Mouse (Mus musculus): ENCODE measurements around the gene Acvr1c. TPM values are rescaled to one million over a fixed set of nuclear protein-coding genes. Genes with fewer than 3 reads are reported as not detected.

Gene Acvr1c
- 1.6 and 1.7 TPM in 2 replicates for polyA plus RNA-seq (2015; fragmentation: Nextera tagmentation; extraction: Ambion mirVana)

- peak; percentile 93 for ATAC-seq (ENCODE audit: low FRiP score, low TSS enrichment)
- H3K9ac ChIP-seq (ENCODE audit: low read length), result peak within 1 kb of the TSS; percentile 54
- DNase-seq (ENCODE audit: low spot score), result peak; percentile 86
- H3K9me3 ChIP-seq (ENCODE audit: control insufficient read depth, low read length), result no peaks in the 10 kb centered on the region
- under 1% methylated on average over 43 of the region's 65 CpGs for WGBS
- H3K4me1 ChIP-seq (replicated peaks; ENCODE audit: control insufficient read depth, insufficient read depth), result no peaks in the 10 kb centered on the region
- H3K36me3 ChIP-seq (ENCODE audit: control insufficient read depth, insufficient read depth, low read length), result no peaks in the 10 kb centered on the region
- peak within 1 kb of the TSS; percentile 59 for H3K4me3 ChIP-seq (ENCODE audit: low read depth, low read length)
- peak within 1 kb of the TSS; percentile 99 for H3K4me2 ChIP-seq (replicated peaks; ENCODE audit: low read depth)
- H3K27me3 ChIP-seq (ENCODE audit: control insufficient read depth, insufficient read depth, low read length), result no peaks in the 10 kb centered on the region
- TF ChIP-seq EP300 (optimal IDR thresholded peaks at IDR 0.05) (no peak), CTCF (IDR thresholded peaks at IDR 0.05; ENCODE audit: low read depth) (no peak)
- no peak within 1 kb of the TSS for H3K27ac ChIP-seq (replicated peaks)
These were observed at the start of gene Acvr1c for GRCm38 (mm10) chr2:58357414-58358131. Acvr1c (minus strand) TSS chr2:58357895.

GRCm38 (mm10) chr2:58403481-58403880 is 45.8 kb upstream of the Acvr1c start:
- ATAC-seq (ENCODE audit: low FRiP score, low TSS enrichment) (no peak), DNase-seq (ENCODE audit: low spot score) (no peak)
- H3K4me1 ChIP-seq (replicated peaks; ENCODE audit: control insufficient read depth, insufficient read depth), result no peaks in the 10 kb centered on the region
- TF ChIP-seq EP300 (optimal IDR thresholded peaks at IDR 0.05), result no peak
- TF ChIP-seq CTCF (IDR thresholded peaks at IDR 0.05; ENCODE audit: low read depth), result no peak
- H3K4me3 ChIP-seq (ENCODE audit: low read depth, low read length), result no peak overlapping the region
- 73% methylated on average over 2 of the region's 2 CpGs for WGBS
- no peaks in the 10 kb centered on the region for H3K27me3 ChIP-seq (ENCODE audit: control insufficient read depth, insufficient read depth, low read length)
- H3K36me3 ChIP-seq (ENCODE audit: control insufficient read depth, insufficient read depth, low read length), result no peaks in the 10 kb centered on the region
- H3K9me3 ChIP-seq (ENCODE audit: control insufficient read depth, low read length), result no peaks in the 10 kb centered on the region
- no peak overlapping the region for H3K27ac ChIP-seq (replicated peaks)
- no peak overlapping the region for H3K4me2 ChIP-seq (replicated peaks; ENCODE audit: low read depth)
- H3K9ac ChIP-seq (ENCODE audit: low read length), result no peak overlapping the region

- ATAC-seq (ENCODE audit: low FRiP score, low TSS enrichment) (no peak), DNase-seq (ENCODE audit: low spot score) (no peak)
- Histone ChIP-seq H3K4me2 (replicated peaks; ENCODE audit: low read depth) (no peak overlapping the region), H3K9ac (ENCODE audit: low read length) (no peak overlapping the region), H3K9me3 (ENCODE audit: control insufficient read depth, low read length) (no peaks in the 10 kb centered on the region), H3K4me1 (replicated peaks; ENCODE audit: control insufficient read depth, insufficient read depth) (no peaks in the 10 kb centered on the region), H3K36me3 (ENCODE audit: control insufficient read depth, insufficient read depth, low read length) (no peaks in the 10 kb centered on the region), H3K4me3 (ENCODE audit: low read depth, low read length) (no peak overlapping the region), H3K27ac (replicated peaks) (no peak overlapping the region), H3K27me3 (ENCODE audit: control insufficient read depth, insufficient read depth, low read length) (no peaks in the 10 kb centered on the region)
- 59% methylated on average over 7 of the region's 7 CpGs for WGBS
- no peak for TF ChIP-seq EP300 (optimal IDR thresholded peaks at IDR 0.05)
These were observed 30.9 kb upstream of the Acvr1c start for GRCm38 (mm10) chr2:58388601-58389000.

- ATAC-seq (ENCODE audit: low FRiP score, low TSS enrichment) (no peak), DNase-seq (ENCODE audit: low spot score) (no peak)
- Histone ChIP-seq H3K4me3 (ENCODE audit: low read depth, low read length) (no peak overlapping the region), H3K4me1 (replicated peaks; ENCODE audit: control insufficient read depth, insufficient read depth) (no peaks in the 10 kb centered on the region), H3K36me3 (ENCODE audit: control insufficient read depth, insufficient read depth, low read length) (no peaks in the 10 kb centered on the region), H3K27ac (replicated peaks) (no peak overlapping the region), H3K4me2 (replicated peaks; ENCODE audit: low read depth) (no peak overlapping the region), H3K27me3 (ENCODE audit: control insufficient read depth, insufficient read depth, low read length) (no peaks in the 10 kb centered on the region), H3K9me3 (ENCODE audit: control insufficient read depth, low read length) (no peaks in the 10 kb centered on the region), H3K9ac (ENCODE audit: low read length) (no peak overlapping the region)
- WGBS, result 61% methylated on average over 5 of the region's 5 CpGs
- TF ChIP-seq EP300 (optimal IDR thresholded peaks at IDR 0.05) (no peak), CTCF (IDR thresholded peaks at IDR 0.05; ENCODE audit: low read depth) (no peak)
These were observed 22.3 kb upstream of the Acvr1c start for GRCm38 (mm10) chr2:58380020-58380419.

GRCm38 (mm10) chr2:58379475-58379874 is 21.8 kb upstream of the Acvr1c start:
- WGBS, result 67% methylated on average over 1 of the region's 1 CpGs
- Histone ChIP-seq H3K4me1 (replicated peaks; ENCODE audit: control insufficient read depth, insufficient read depth) (no peaks in the 10 kb centered on the region), H3K27me3 (ENCODE audit: control insufficient read depth, insufficient read depth, low read length) (no peaks in the 10 kb centered on the region), H3K4me3 (ENCODE audit: low read depth, low read length) (no peak overlapping the region), H3K4me2 (replicated peaks; ENCODE audit: low read depth) (no peak overlapping the region), H3K9ac (ENCODE audit: low read length) (no peak overlapping the region), H3K9me3 (ENCODE audit: control insufficient read depth, low read length) (no peaks in the 10 kb centered on the region), H3K36me3 (ENCODE audit: control insufficient read depth, insufficient read depth, low read length) (no peaks in the 10 kb centered on the region), H3K27ac (replicated peaks) (no peak overlapping the region)
- TF ChIP-seq EP300 (optimal IDR thresholded peaks at IDR 0.05), result no peak
- no peak for TF ChIP-seq CTCF (IDR thresholded peaks at IDR 0.05; ENCODE audit: low read depth)
- ATAC-seq (ENCODE audit: low FRiP score, low TSS enrichment), result no peak
- no peak for DNase-seq (ENCODE audit: low spot score)

GRCm38 (mm10) chr2:58377417-58378130 is 19.9 kb upstream of the Acvr1c start:
- Histone ChIP-seq H3K9me3 (ENCODE audit: control insufficient read depth, low read length) (no peaks in the 10 kb centered on the region), H3K36me3 (ENCODE audit: control insufficient read depth, insufficient read depth, low read length) (no peaks in the 10 kb centered on the region), H3K4me1 (replicated peaks; ENCODE audit: control insufficient read depth, insufficient read depth) (no peaks in the 10 kb centered on the region), H3K9ac (ENCODE audit: low read length) (no peak overlapping the region), H3K27ac (replicated peaks) (no peak overlapping the region), H3K4me2 (replicated peaks; ENCODE audit: low read depth) (no peak overlapping the region), H3K27me3 (ENCODE audit: control insufficient read depth, insufficient read depth, low read length) (no peaks in the 10 kb centered on the region), H3K4me3 (ENCODE audit: low read depth, low read length) (no peak overlapping the region)
- no peak for TF ChIP-seq CTCF (IDR thresholded peaks at IDR 0.05; ENCODE audit: low read depth)
- TF ChIP-seq EP300 (optimal IDR thresholded peaks at IDR 0.05), result no peak
- DNase-seq (ENCODE audit: low spot score) (no peak), ATAC-seq (ENCODE audit: low FRiP score, low TSS enrichment) (no peak)
- 56% methylated on average over 9 of the region's 9 CpGs for WGBS
